Mouse (Mus musculus): ENCODE results near the gene Gcm1.
A peak's percentile ranks its signal among the peaks of the same experiment; 100 is the strongest.

Gcm1 gene

GRCm38 (mm10) chr9:78051677-78052076 is at the start of gene Gcm1:
Gene Gcm1, plus strand, starts transcription at chr9:78051924.
- no peak for DNase-seq (ENCODE audit: low spot score in 2 of 2)

- DNase-seq (ENCODE audit: low spot score in 2 of 2), result no peak
These were observed 48.4 kb upstream of the Gcm1 start for GRCm38 (mm10) chr9:78003278-78003677.

GRCm38 (mm10) chr9:78005481-78005880 is 46.2 kb upstream of the Gcm1 start:
- no peak for DNase-seq (ENCODE audit: low spot score in 2 of 2)

- peak; percentile 60 to 84 for DNase-seq (ENCODE audit: low spot score in 2 of 2)
These were observed 45.3 kb upstream of the Gcm1 start for GRCm38 (mm10) chr9:78006209-78007001.

- DNase-seq (ENCODE audit: low spot score in 2 of 2), result no peak
These were observed 42.3 kb upstream of the Gcm1 start for GRCm38 (mm10) chr9:78009382-78009781.

GRCm38 (mm10) chr9:78010187-78010586 is 41.5 kb upstream of the Gcm1 start:
- no peak for DNase-seq (ENCODE audit: low spot score in 2 of 2)

- no peak for DNase-seq (ENCODE audit: low spot score in 2 of 2)
These were observed 41.0 kb upstream of the Gcm1 start for GRCm38 (mm10) chr9:78010707-78011106.

- no peak for DNase-seq (ENCODE audit: low spot score in 2 of 2)
These were observed 39.7 kb upstream of the Gcm1 start for GRCm38 (mm10) chr9:78012066-78012465.

- no peak for DNase-seq (ENCODE audit: low spot score in 2 of 2)
These were observed 39.0 kb upstream of the Gcm1 start for GRCm38 (mm10) chr9:78012681-78013080.

GRCm38 (mm10) chr9:78013813-78014212 is 37.9 kb upstream of the Gcm1 start:
- no peak for DNase-seq (ENCODE audit: low spot score in 2 of 2)

GRCm38 (mm10) chr9:78015816-78016215 is 35.9 kb upstream of the Gcm1 start:
- DNase-seq (ENCODE audit: low spot score in 2 of 2), result no peak

GRCm38 (mm10) chr9:78016288-78016687 is 35.4 kb upstream of the Gcm1 start:
- no peak for DNase-seq (ENCODE audit: low spot score in 2 of 2)

GRCm38 (mm10) chr9:78021256-78021655 is 30.5 kb upstream of the Gcm1 start:
- DNase-seq (ENCODE audit: low spot score in 2 of 2), result no peak

GRCm38 (mm10) chr9:78022187-78022945 is 29.4 kb upstream of the Gcm1 start:
- DNase-seq (ENCODE audit: low spot score in 2 of 2), result peak; percentile 41 to 54

- no peak for DNase-seq (ENCODE audit: low spot score in 2 of 2)
These were observed 26.9 kb upstream of the Gcm1 start for GRCm38 (mm10) chr9:78024823-78025222.

GRCm38 (mm10) chr9:78027099-78027498 is 24.6 kb upstream of the Gcm1 start:
- DNase-seq (ENCODE audit: low spot score in 2 of 2), result no peak

GRCm38 (mm10) chr9:78030835-78031456 is 20.8 kb upstream of the Gcm1 start:
- no peak for DNase-seq (ENCODE audit: low spot score in 2 of 2)

- DNase-seq (ENCODE audit: low spot score in 2 of 2), result no peak
These were observed 18.8 kb upstream of the Gcm1 start for GRCm38 (mm10) chr9:78032930-78033329.

- no peak for DNase-seq (ENCODE audit: low spot score in 2 of 2)
These were observed 16.4 kb upstream of the Gcm1 start for GRCm38 (mm10) chr9:78035296-78035695.

GRCm38 (mm10) chr9:78035831-78036230 is 15.9 kb upstream of the Gcm1 start:
- DNase-seq (ENCODE audit: low spot score in 2 of 2), result no peak

GRCm38 (mm10) chr9:78038755-78039489 is 12.8 kb upstream of the Gcm1 start:
- peak; percentile 54 to 60 for DNase-seq (ENCODE audit: low spot score in 2 of 2)

GRCm38 (mm10) chr9:78045171-78045570 is 6.6 kb upstream of the Gcm1 start:
- DNase-seq (ENCODE audit: low spot score in 2 of 2), result no peak
